ENCODE assay signal across 8 mouse cellular contexts in genomic region chr6:48221806-48222205, GRCm38 (mm10).
DNase-seq lines count a peak whose midpoint lies in the region; TF ChIP-seq lines count a peak whose summit lies in the region.
"Not testable (repeated sequence)": the region's sequence is repeated elsewhere in the genome, so short reads cannot be mapped to it uniquely, and the experiment has no call there.

No protein-coding gene starts in this region.

- TF ChIP-seq POLR2A in cerebellum, adult 2 months (IDR thresholded peaks at IDR 0.05; ENCODE audit: borderline replicate concordance, insufficient read depth, low read length), result not testable (repeated sequence)

- H3K27ac ChIP-seq in cerebellum, adult 2 months (ENCODE audit: insufficient read depth, low read length); layer of hippocampus, adult 2 months: not testable (repeated sequence)

- DNase-seq in brain, adult 2 months (ENCODE audit: low read depth, low spot score), result peak; percentile 66
- DNase-seq in cerebellum, adult 2 months, result peak; percentile 15 to 67
- peak; percentile 3 to 20 for DNase-seq in cerebellum, postnatal 36 days
- DNase-seq in frontal cortex, adult 2 months (ENCODE audit: extremely low spot score in 1 of 2, low spot score in 1 of 2), result peak; percentile 31 to 77
- peak; percentile 69 to 90 for DNase-seq in layer of hippocampus, adult 2 months (ENCODE audit: low spot score in 2 of 2)
- peak; percentile 49 to 63 for DNase-seq in layer of hippocampus, postnatal 36 days
- DNase-seq in left cerebral cortex, postnatal 36 days (ENCODE audit: low spot score in 2 of 2), result peak; percentile 20 to 39
- DNase-seq in right cerebral cortex, postnatal 10 days (ENCODE audit: low spot score in 2 of 2), result peak; percentile 34 to 71

- not testable (repeated sequence) for H3K27me3 ChIP-seq in cerebellum, adult 2 months (ENCODE audit: control insufficient read depth, insufficient read depth, low read length)

- H3K4me3 ChIP-seq in cerebellum, adult 2 months (replicated peaks; ENCODE audit: insufficient read depth, low read depth, low read length); layer of hippocampus, adult 2 months: not testable (repeated sequence)

- intact Hi-C loops in left cerebral cortex, postnatal 36 days (cut with DNase I), result not testable (repeated sequence)

- not testable (repeated sequence) for TF ChIP-seq CTCF in cerebellum, adult 2 months (IDR thresholded peaks at IDR 0.05; ENCODE audit: borderline replicate concordance, insufficient read depth, low read depth, low read length); layer of hippocampus, adult 2 months (conservative IDR thresholded peaks at IDR 0.05)

- 2% methylated on average over 1 of the region's 1 CpGs for WGBS in cerebellum, adult 2 months

- not testable (repeated sequence) for H3K4me1 ChIP-seq in cerebellum, adult 2 months (ENCODE audit: control insufficient read depth, insufficient read depth, low read length)

Comparison
In these comparisons a context has a peak if more than half of its experiments do, and no peak if none do; other contexts are left out.
1. DNase-seq: peak in every context shown above with its lines; median percentile 80 in layer of hippocampus, adult 2 months; 66 in brain, adult 2 months; 56 in layer of hippocampus, postnatal 36 days; 54 in frontal cortex, adult 2 months; 52 in right cerebral cortex, postnatal 10 days; 41 in cerebellum, adult 2 months; 30 in left cerebral cortex, postnatal 36 days; 12 in cerebellum, postnatal 36 days.